Mouse (Mus musculus) lung, adult 2 months (tissue): ENCODE measurements around the gene Gse1.

Experiments
- CTCF ChIP-seq: fragments of 200-500 bp; IDR thresholded peaks from 2 replicates; pipeline ENCODE4 v1.5.1; 2011; ENCODE audit warnings: mild to moderate bottlenecking, low read length, control low read depth; ENCODE audit not compliant: insufficient read depth
- POLR2A ChIP-seq: fragments of 200-500 bp; IDR thresholded peaks from 2 replicates; pipeline ENCODE4 v1.6.1; 2011; ENCODE audit warnings: low read depth, mild to moderate bottlenecking, control low read depth, low read length, borderline replicate concordance; ENCODE audit errors: extremely low read depth

GRCm38 (mm10) chr8:120375170-120375569 is 146.9 kb downstream of the Gse1 start:
- no peak for TF ChIP-seq POLR2A
- TF ChIP-seq CTCF: no peak
